ENCODE assay signal across 29 mouse cellular contexts in the genomic region with DNA sequence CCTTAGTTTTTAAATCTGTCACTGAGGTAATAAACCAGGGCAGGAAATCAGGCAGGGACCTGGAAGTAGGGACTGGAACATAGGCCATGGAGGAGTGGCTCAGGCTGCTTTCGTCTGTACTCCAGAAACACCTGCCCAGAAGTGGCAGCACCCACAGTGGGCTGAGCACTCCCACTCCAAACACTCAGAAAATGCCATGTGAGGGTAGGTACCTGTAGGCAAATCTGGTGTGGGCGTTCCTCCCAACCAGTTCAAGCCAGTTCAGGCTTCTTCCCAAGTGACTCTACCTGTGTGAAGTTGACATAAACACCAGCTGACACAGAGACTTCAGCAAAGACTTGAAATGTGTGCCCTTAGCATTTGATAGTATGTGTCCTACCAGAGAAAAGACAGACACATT.
A peak's percentile ranks its signal among the peaks of the same experiment; 100 is the strongest.
DNase-seq lines count a peak whose midpoint lies in the region.
"Had no signal": no experiment of that assay in that cellular context is flagged by ENCODE, and none has a peak within 500 bp of the region (broad histone marks: within the 10 kb centered on the region; RNA-seq: fewer than 3 reads in every experiment).

No protein-coding gene starts in this region.

- H3K36me3 ChIP-seq in hindbrain, embryonic 10.5 days, result peaks cover 86% of the 10 kb centered on the region

- H3K9me3 ChIP-seq in hindbrain, embryonic 10.5 days, result no peaks in the 10 kb centered on the region
- H3K9me3 ChIP-seq: embryonic facial prominence, embryonic 10.5 days; embryonic facial prominence, embryonic 13.5 days; forebrain, embryonic 10.5 days; forebrain, embryonic 13.5 days; G1E; heart, embryonic 10.5 days; heart, embryonic 13.5 days; hindbrain, embryonic 12.5 days; hindbrain, embryonic 15.5 days had no signal

- H3K4me3 ChIP-seq in hindbrain, embryonic 10.5 days, result no peak overlapping the region
- H3K4me3 ChIP-seq: embryonic facial prominence, embryonic 10.5 days; embryonic facial prominence, embryonic 13.5 days; erythroblast, embryonic 14.5 days; forebrain, embryonic 10.5 days; forebrain, embryonic 13.5 days; heart, adult 2 months; heart, embryonic 10.5 days; heart, embryonic 13.5 days; hindbrain, embryonic 12.5 days; hindbrain, embryonic 15.5 days had no signal

- no peak overlapping the region for H3K27ac ChIP-seq in hindbrain, embryonic 10.5 days
- H3K27ac ChIP-seq: embryonic facial prominence, embryonic 10.5 days; embryonic facial prominence, embryonic 13.5 days; forebrain, embryonic 10.5 days; forebrain, embryonic 13.5 days; heart, adult 2 months; heart, embryonic 10.5 days; heart, embryonic 13.5 days; hindbrain, embryonic 12.5 days; hindbrain, embryonic 15.5 days had no signal

- H3K4me1 ChIP-seq in hindbrain, embryonic 10.5 days (replicated peaks), result no peaks in the 10 kb centered on the region
- H3K4me1 ChIP-seq: embryonic facial prominence, embryonic 10.5 days; embryonic facial prominence, embryonic 13.5 days; forebrain, embryonic 10.5 days; forebrain, embryonic 13.5 days; heart, embryonic 10.5 days; heart, embryonic 13.5 days; hindbrain, embryonic 12.5 days; hindbrain, embryonic 15.5 days had no signal

- DNase-seq in fat pad, adult 2 months (ENCODE audit: extremely low read depth, low read depth, low spot score), result peak; percentile 8
- DNase-seq in lung, adult 18-20 months, result peak; percentile 52 to 68
- peak; percentile 44 for DNase-seq in lung, postnatal 10 days
- DNase-seq in lung, postnatal 36 days, result peak; percentile 71
- DNase-seq in gastrocnemius, postnatal 25 days, result no peak
- no peak for DNase-seq in embryo, embryonic 11 days
- no peak for DNase-seq in hindbrain, embryonic 10.5 days (ENCODE audit: low spot score)
- DNase-seq: adrenal gland, adult 2 months; adrenal gland, postnatal 14 days; B cell, adult 2 months; cerebellum, adult 11 months; cerebellum, adult 2 months; cerebellum, adult 9-11 months; cerebellum, postnatal 25 days; gastrocnemius, postnatal 10 days; heart, adult 2 months; heart, postnatal 14 days; heart, postnatal 4 days had no signal

- WGBS in hindbrain, embryonic 10.5 days, result 85% methylated on average over 2 of the region's 2 CpGs

- no peaks in the 10 kb centered on the region for H3K27me3 ChIP-seq in hindbrain, embryonic 10.5 days (ENCODE audit: insufficient read depth, poor library complexity, severe bottlenecking)
- H3K27me3 ChIP-seq: CH12.LX; embryonic facial prominence, embryonic 13.5 days; forebrain, embryonic 13.5 days; heart, embryonic 13.5 days; hindbrain, embryonic 12.5 days; hindbrain, embryonic 15.5 days had no signal

Comparison
In these comparisons a context has a peak if more than half of its experiments do, and no peak if none do; other contexts are left out.
1. DNase-seq: peak in fat pad, adult 2 months (single experiment), lung, adult 18-20 months (2 of 2), lung, postnatal 10 days (single experiment) and lung, postnatal 36 days (single experiment); none in gastrocnemius, postnatal 25 days (single experiment), embryo, embryonic 11 days (single experiment) and hindbrain, embryonic 10.5 days (single experiment).